Mouse (Mus musculus): ENCODE data around the gene Kctd14. TPM values are rescaled to one million over a fixed set of nuclear protein-coding genes. Genes with fewer than 3 reads are reported as not detected.

Gene Kctd14
- polyA plus RNA-seq, 1 experiment from 2014 or later, result 6.7 TPM

DNA sequence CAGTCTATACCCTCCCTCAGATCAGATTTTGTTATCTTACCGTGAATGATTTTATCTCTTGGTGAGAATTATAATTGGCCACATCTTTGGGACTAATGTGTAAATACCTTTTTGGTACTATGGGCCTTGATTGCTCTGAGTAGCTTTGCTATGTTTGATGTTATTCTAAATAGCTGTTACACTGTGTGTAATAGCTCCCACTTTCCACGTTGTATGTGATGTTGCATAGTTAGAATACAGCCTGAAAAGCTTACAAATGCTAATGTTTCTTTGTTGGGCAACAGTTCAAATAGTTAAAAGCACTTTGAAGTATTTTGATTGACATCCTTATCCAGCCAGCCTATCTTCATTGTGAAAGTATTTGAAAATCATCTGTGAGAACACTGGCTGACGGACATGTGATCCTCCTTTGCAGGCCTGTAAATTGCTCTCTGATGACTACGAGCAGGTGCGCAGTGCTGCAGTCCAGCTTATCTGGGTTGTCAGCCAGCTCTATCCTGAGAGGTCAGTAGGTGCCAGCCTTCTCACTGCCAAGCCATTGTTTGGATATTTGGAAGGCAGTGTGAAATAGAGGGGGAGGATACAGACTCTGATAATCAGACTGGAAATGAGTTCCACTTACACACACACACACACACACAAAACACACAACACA lies 49.6 kb downstream of the Kctd14 start:
- Histone ChIP-seq H3K9ac (replicated peaks; ENCODE audit: low read depth) (no peak overlapping the region), H3K4me3 (ENCODE audit: low read depth, low read length) (no peak overlapping the region), H3K4me2 (replicated peaks; ENCODE audit: low read depth, low read length) (no peak overlapping the region), H3K9me3 (ENCODE audit: low read length) (no peaks in the 10 kb centered on the region), H3K4me1 (ENCODE audit: insufficient read depth, low read depth, low read length) (no peaks in the 10 kb centered on the region), H3K36me3 (ENCODE audit: insufficient read depth, low read length) (no peaks in the 10 kb centered on the region; the same call in 1 of the 2 replicates), H3K27me3 (replicated peaks; ENCODE audit: insufficient read depth, low read length) (no peaks in the 10 kb centered on the region), H3K27ac (ENCODE audit: low read length) (no peak overlapping the region)
- 69% methylated on average over 5 of the region's 5 CpGs for WGBS
- DNase-seq (ENCODE audit: low spot score), result no peak
- no peak for TF ChIP-seq EP300 (IDR thresholded peaks at IDR 0.05)
- TF ChIP-seq CTCF (IDR thresholded peaks at IDR 0.05), result no peak
- peak; percentile 41; the same call in 1 of the 2 replicates for ATAC-seq

Other genes with a start within 250 kb of the Kctd14 start
- 1.5 and 1.6 TPM in 2 replicates for gene Usp35, start 119.3 kb upstream of the Kctd14 start, polyA plus RNA-seq (2015; fragmentation: Nextera tagmentation; extraction: Ambion mirVana)
- gene Kctd21, start 119.0 kb upstream of the Kctd14 start, polyA plus RNA-seq (2015; fragmentation: Nextera tagmentation; extraction: Ambion mirVana), result 5.7 and 6.1 TPM in 2 replicates
- 11.0 TPM in 2 replicates for gene Alg8, start 79.7 kb upstream of the Kctd14 start, polyA plus RNA-seq (2015; fragmentation: Nextera tagmentation; extraction: Ambion mirVana)
- gene Ndufc2, start 51.3 kb upstream of the Kctd14 start, polyA plus RNA-seq (2015; fragmentation: Nextera tagmentation; extraction: Ambion mirVana), result 461 and 535 TPM in 2 replicates
- 2.4 and 2.5 TPM in 2 replicates for gene Thrsp, start 33.6 kb upstream of the Kctd14 start, polyA plus RNA-seq (2015; fragmentation: Nextera tagmentation; extraction: Ambion mirVana)
- 19.8 and 21.2 TPM in 2 replicates for gene Ints4, start 29.6 kb downstream of the Kctd14 start, polyA plus RNA-seq (2015; fragmentation: Nextera tagmentation; extraction: Ambion mirVana)
- gene Aamdc, start 128.2 kb downstream of the Kctd14 start, polyA plus RNA-seq (2015; fragmentation: Nextera tagmentation; extraction: Ambion mirVana), result 56.1 and 56.3 TPM in 2 replicates
- gene Rsf1, start 128.6 kb downstream of the Kctd14 start, polyA plus RNA-seq (2015; fragmentation: Nextera tagmentation; extraction: Ambion mirVana), result 16.2 and 17.4 TPM in 2 replicates
- gene Clns1a, start 245.3 kb downstream of the Kctd14 start, polyA plus RNA-seq (2015; fragmentation: Nextera tagmentation; extraction: Ambion mirVana), result 72.0 and 73.3 TPM in 2 replicates

All from lung, postnatal 0 days (tissue).